Mouse (Mus musculus) cerebellum, adult 18-20 months (tissue): ENCODE data around the gene Cmtm1.
A peak's percentile ranks its signal among the peaks of the same experiment; 100 is the strongest.
"Not testable (repeated sequence)": the region's sequence is repeated elsewhere in the genome, so short reads cannot be mapped to it uniquely, and the experiment has no call there.

Source experiments
- DNase-seq, 2 experiments: peaks; one replicate each; pipeline ENCODE4 v3.0.0; 2021

Gene Cmtm1

GRCm38 (mm10) chr8:104309441-104310155 is at the start of gene Cmtm1, which contains the start of gene Gm45711:
TSS of gene Cmtm1 (minus strand) at chr8:104310145.
TSS of gene Gm45711 (minus strand) at chr8:104310081.
- peak; percentile 26 to 55 for DNase-seq

- no peak for DNase-seq
Measured at GRCm38 (mm10) chr8:104358637-104359036, 48.7 kb upstream of the Cmtm1 start.

GRCm38 (mm10) chr8:104354504-104354903 is 44.6 kb upstream of the Cmtm1 start:
- no peak for DNase-seq

GRCm38 (mm10) chr8:104353186-104353585 is 43.2 kb upstream of the Cmtm1 start:
- DNase-seq, result no peak

- DNase-seq, result no peak
Measured at GRCm38 (mm10) chr8:104350047-104350446, 40.1 kb upstream of the Cmtm1 start.

GRCm38 (mm10) chr8:104348971-104349370 is 39.0 kb upstream of the Cmtm1 start:
- no peak for DNase-seq

GRCm38 (mm10) chr8:104346706-104347105 is 36.8 kb upstream of the Cmtm1 start:
- DNase-seq, result no peak

- no peak for DNase-seq
Measured at GRCm38 (mm10) chr8:104344622-104345021, 34.7 kb upstream of the Cmtm1 start.

GRCm38 (mm10) chr8:104343957-104344356 is 34.0 kb upstream of the Cmtm1 start:
- peak; percentile 90 to 93 for DNase-seq

- no peak for DNase-seq
Measured at GRCm38 (mm10) chr8:104342426-104342825, 32.5 kb upstream of the Cmtm1 start.

- no peak for DNase-seq
Measured at GRCm38 (mm10) chr8:104341678-104342077, 31.7 kb upstream of the Cmtm1 start.

GRCm38 (mm10) chr8:104341106-104341561 is 31.2 kb upstream of the Cmtm1 start:
- DNase-seq, result no peak

- DNase-seq, result peak; percentile 60 to 64
Measured at GRCm38 (mm10) chr8:104340233-104341105, 30.5 kb upstream of the Cmtm1 start.

- no peak for DNase-seq
Measured at GRCm38 (mm10) chr8:104339983-104340232, 30.0 kb upstream of the Cmtm1 start.

GRCm38 (mm10) chr8:104339229-104339982 is 29.5 kb upstream of the Cmtm1 start, which contains the start of gene Cmtm3:
TSS of gene Cmtm3 (plus strand) at chr8:104339410.
- no peak for DNase-seq

- DNase-seq, result no peak
Measured at GRCm38 (mm10) chr8:104337890-104338289, 27.9 kb upstream of the Cmtm1 start.

GRCm38 (mm10) chr8:104336806-104337205 is 26.9 kb upstream of the Cmtm1 start:
- DNase-seq, result no peak

- DNase-seq, result no peak
Measured at GRCm38 (mm10) chr8:104334196-104334595, 24.3 kb upstream of the Cmtm1 start.

GRCm38 (mm10) chr8:104333786-104334185 is 23.8 kb upstream of the Cmtm1 start:
- no peak for DNase-seq

GRCm38 (mm10) chr8:104332665-104333631 is 23.0 kb upstream of the Cmtm1 start:
- DNase-seq, result no peak

- DNase-seq, result not testable (repeated sequence)
Measured at GRCm38 (mm10) chr8:104321930-104322329, 12.0 kb upstream of the Cmtm1 start, which contains the start of gene Cmtm2b. TSS of gene Cmtm2b (plus strand) at chr8:104322230.

- not testable (repeated sequence) for DNase-seq
Measured at GRCm38 (mm10) chr8:104321267-104321666, 11.3 kb upstream of the Cmtm1 start, which contains the start of gene Gm11020. TSS of gene Gm11020 (plus strand) at chr8:104321567.
